Mouse (Mus musculus): ENCODE data around the gene Scn8a.

Scn8a gene

DNA sequence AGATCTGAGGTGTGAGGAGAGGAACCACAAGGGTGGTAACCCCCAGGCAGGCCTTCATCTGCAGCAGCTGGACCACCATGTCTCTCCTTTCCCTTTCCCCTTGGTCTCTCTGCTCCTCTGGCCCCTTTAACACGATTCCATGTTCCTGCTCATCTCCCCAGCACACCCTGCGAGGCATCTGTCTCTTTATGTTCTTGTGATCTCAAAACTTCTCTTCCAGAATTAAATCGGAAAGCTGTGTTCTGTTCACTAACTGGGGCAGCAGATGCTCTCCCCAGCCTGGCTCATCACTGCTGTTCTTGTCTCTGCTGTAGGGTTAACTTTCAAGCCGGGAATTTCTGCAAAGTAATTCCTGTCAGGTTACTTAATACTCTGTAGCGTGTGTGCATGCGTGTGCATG lies 91.3 kb downstream of the Scn8a start:
- peak in 1 of 2 experiments; percentile 3 for DNase-seq

DNA sequence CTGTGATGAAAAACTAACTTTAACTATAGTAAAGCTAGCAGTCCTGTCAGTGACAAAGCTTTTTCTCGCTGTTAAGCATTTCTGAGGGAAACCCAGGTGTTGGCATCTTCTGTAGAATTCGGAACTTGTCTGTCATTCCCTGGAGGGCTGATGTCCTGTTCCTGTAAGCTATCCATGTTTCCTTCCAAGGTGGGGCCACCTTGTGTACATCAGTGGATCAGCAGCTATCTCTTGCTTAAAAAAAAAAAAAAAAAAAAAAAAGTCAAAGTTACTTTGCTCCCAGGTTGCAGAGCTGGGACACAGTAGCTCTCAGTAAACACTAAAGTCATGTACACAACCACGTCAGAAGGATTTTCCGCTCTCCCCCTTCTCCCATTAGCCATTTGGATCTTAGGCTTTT lies 91.9 kb downstream of the Scn8a start:
- DNase-seq: no peak

DNA sequence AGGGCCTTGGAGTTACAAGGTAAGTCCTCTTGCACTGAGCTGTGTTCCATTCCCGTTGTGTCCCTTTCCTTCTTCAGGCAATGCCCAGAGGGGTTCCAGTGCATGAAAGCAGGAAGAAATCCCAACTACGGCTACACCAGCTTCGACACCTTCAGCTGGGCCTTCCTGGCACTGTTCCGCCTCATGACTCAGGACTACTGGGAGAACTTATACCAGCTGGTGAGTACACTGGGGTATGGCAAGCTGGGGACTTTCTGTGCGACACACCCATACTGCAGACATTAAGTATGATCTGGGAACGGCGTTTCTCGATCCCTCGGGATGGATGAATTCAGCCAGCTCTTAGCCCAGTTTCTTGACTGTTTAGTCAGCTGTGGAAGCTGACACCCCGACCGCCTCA lies 101.8 kb downstream of the Scn8a start:
- no peak for DNase-seq

DNA sequence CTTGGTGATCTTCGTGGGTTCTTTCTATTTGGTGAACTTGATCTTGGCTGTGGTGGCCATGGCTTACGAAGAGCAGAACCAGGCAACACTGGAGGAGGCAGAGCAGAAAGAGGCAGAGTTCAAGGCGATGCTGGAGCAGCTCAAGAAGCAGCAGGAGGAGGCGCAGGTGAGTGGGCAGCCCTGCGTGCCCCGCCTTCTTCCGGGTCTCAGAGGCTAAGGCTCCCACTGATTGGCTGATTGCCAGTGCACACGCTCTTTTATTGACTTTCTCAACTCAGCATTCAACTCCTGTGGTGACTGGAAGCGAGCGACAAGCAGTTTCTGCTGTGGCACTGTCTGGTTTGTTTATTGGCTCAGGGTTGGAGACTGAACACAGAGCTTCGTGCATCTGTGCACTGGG lies 103.1 kb downstream of the Scn8a start:
- peak; percentile 18 to 36 for DNase-seq

DNA sequence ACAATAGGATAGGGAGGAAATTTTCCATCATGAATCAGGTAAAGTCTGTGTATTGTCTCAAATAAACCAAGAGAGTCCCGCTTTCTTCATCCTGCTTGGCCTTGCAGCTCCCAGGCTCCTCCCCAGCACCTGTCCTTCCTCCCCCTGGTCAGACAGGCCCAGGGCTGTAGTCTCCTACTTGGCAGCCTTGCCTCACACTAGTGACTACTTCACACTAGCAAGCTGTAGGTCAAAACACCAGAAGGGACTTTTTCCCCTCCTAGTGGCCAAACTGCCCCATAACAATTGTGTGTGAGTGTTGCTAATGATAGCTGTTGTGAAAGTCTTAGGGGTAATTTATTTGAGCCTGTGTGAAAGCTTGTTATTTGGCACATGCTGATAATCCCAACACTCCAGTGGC lies 105.0 kb downstream of the Scn8a start:
- DNase-seq: peak in 1 of 2 experiments; percentile 13

DNA sequence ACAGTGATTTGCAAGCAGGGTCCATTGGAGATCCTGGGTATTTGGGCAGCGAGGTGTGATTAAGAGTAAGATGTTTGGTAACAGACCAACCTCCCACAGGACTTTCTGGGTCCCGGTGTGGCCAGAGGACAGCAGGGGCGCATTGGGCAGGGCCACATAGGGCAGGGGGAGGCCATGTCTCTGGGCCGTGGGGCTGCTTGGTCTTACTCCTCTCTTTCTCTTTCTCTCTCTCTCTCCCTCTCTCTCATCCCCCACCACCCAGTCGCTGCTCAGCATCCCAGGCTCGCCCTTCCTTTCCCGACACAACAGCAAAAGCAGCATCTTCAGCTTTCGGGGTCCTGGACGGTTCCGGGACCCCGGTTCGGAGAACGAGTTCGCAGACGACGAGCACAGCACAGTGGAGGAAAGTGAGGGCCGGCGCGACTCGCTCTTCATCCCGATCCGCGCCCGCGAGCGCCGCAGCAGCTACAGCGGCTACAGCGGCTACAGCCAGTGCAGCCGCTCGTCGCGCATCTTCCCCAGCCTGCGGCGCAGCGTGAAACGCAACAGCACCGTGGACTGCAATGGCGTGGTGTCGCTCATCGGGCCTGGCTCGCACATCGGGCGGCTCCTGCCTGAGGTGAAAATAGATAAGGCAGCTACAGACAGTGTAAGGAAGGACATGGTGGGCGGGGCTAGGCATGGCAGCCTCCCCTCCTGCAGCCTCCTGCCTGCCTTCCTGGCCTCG lies 113.9 kb downstream of the Scn8a start:
- DNase-seq: peak; percentile 34 to 49

DNA sequence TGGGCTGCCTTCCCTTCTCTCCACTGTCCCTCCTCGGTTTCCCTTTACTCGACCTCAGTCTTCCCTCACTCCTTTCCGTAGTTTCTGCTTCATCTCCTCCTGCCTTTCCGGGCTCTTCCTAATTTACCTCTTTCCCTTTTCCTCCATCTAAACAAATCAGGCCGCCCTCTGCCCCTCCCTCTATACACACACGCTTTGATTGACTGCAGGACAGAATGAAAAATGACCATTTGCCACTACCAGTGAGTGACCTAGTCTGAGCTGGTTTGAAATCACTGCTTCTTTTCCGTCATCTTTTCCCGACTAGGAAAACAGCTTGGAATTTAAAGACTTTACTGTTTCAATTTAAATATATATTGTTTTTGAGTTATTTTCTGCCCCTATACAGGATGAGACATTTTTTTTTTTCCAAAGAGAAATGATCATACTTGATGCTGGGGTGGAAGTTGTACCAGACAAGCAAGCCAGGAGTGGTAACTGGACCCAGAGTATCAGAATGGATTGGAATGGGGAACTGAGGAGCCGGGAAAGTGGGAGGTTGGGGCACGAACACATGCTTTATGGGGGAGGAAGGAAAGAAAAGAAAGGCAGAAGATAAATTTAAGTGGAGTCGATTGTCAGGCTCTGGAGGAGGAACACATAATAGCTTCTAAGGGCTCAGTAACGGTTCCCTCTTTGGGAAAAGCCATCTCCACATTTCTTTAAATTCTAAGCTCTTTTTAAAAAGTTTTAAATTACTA lies 114.7 kb downstream of the Scn8a start:
- DNase-seq: no peak

DNA sequence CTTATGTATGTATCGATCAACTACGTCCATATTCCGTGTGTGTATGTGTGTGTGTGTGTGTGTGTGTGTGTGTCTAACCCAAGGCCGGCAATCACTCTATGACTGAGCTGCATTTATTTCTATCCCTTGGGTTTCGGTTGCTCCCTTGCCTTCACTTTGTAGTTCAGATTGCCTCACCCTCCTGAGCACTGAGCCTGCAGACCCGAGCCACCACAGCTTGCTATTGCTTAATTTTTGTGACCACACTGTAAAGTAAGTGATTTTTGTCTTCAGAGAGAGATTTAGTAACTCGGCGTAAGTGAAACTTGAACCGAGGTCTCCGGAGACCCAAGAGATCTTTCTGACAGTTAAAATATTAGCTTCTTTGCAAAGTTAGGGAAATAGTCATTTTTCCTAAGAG lies 116.8 kb downstream of the Scn8a start:
- DNase-seq: no peak

DNA sequence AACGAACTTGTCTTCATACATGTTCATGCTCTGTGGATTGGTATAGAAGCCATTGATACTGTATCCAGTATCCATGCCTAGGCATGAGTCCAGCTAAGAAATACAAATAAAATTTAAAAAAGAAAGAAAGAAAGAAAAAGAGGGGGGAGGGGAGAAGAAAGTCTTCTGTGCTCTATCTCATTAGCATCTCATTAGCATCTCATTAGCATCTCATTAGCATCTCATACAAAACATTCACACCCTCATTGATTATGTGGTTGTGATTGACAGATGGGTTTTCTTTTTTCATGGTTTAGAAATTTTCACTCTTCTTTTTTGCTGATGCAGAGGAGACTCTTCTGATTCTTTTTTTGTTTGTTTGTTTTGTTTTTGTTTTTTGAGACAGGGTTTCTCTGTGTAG lies 117.4 kb downstream of the Scn8a start:
- no peak for DNase-seq

DNA sequence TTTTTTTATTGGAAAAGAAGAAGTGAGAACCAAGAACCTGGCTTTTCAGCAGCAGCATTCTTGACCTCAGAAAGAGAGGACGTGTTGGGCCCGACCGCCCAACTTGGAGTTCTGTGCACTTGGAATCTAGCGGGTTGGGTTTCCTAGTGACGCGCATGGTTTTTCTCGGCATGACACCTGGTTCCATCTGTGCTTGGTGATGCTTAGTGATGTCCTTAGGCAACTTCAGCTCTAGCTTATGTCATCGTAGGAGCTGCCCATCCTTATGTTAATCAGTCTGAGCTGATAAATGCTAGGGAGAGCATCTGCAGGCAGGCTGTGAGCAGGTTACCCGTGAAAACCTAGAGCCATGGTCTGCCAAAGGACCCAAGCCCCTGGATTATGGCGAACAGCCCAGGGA lies 120.6 kb downstream of the Scn8a start:
- no peak for DNase-seq

DNA sequence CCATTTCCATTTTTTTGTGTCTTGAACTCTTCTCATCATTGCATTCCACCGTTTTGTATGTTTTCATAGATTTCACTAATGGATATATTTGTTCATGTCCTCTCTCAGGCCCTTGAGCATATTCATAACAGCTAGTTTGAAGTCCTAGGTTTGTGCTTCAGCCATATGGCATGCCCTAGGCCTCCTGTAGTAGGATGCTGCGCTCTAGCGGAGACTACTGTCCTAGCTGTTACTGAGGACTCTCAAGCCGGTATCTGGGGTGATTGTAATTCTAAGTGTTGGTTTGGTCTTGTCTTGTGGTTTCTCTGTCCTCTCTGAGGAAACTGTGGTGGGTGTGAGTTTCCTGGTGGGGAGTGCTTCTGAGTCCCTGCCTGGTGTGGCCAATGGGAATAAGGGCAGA lies 127.4 kb downstream of the Scn8a start:
- DNase-seq: peak in 1 of 2 experiments; percentile 48

DNA sequence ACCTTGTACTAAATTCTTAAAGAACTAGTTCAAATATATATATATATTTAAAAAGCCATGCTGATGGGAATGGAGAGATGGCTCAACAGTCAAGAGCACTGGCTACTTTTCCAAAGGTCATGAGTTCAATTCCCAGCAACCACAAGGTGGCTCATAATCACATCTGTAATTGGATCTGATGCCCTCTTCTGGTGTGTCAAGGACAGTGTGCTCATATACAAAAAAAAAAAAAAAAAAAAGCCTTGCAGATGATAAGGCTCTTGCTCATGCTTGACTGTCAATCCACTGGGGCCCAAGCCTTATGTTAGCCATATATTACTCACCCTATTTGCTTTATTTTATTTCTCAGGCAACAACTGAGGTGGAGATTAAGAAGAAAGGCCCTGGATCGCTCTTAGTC lies 132.0 kb downstream of the Scn8a start:
- no peak for DNase-seq

DNA sequence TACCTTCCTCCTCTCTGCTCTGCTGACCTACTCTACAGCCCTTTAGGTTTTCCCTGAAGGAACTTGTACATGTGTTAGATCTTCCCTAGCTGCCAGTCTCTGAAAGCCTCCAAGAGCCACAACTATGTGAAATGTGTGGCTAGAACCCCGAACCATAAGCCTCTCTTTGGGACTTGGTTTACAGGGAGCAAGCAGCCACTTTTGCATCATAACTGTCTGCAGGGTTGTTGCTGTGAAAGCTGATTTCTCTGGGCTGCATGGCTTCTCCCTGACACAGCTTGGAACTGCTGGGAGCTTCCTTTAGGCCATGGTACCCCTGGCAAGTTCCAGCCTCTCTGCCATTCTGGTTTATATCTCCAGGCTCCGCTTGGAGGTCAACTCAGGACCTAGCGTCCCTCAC lies 132.8 kb downstream of the Scn8a start:
- DNase-seq: no peak

DNA sequence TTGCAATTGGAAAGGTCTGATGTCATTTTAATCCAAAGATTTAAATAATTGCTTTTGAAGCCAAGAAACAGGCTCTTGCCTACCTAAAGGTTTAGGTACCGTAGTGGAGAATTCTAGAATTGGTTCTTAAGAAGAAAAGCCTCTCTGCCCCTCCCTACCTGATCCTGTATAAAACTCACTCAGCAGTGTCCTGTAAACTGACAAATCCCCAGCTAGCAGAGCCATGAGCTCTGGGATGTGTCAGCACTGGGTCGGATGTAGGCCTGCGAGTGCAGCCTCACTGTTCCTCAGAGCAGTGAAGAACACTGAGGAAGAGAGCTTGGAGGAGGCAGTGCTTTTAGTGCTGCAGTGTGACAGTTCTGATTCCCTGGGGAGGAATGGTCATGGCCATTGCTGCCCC lies 134.9 kb downstream of the Scn8a start:
- DNase-seq: no peak

DNA sequence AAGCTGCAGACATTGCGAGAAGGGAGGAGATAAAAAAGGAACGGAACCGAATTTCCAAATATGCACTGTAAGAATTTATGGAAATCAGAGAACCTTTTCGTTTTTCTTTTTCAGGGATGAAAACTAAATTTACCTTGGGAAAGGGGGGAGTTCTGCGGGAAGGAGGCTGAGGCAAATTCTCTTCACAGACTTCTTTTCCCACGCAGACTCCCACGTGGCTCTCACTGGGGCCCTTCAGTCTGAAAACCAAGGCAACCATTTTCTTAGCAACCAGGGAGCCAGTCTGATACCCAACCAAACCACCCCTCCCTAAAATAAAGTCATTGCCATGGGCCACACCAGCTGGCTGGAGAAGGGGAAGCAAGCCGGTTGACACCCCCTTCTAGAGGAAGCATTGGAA lies 136.1 kb downstream of the Scn8a start:
- DNase-seq: no peak

DNA sequence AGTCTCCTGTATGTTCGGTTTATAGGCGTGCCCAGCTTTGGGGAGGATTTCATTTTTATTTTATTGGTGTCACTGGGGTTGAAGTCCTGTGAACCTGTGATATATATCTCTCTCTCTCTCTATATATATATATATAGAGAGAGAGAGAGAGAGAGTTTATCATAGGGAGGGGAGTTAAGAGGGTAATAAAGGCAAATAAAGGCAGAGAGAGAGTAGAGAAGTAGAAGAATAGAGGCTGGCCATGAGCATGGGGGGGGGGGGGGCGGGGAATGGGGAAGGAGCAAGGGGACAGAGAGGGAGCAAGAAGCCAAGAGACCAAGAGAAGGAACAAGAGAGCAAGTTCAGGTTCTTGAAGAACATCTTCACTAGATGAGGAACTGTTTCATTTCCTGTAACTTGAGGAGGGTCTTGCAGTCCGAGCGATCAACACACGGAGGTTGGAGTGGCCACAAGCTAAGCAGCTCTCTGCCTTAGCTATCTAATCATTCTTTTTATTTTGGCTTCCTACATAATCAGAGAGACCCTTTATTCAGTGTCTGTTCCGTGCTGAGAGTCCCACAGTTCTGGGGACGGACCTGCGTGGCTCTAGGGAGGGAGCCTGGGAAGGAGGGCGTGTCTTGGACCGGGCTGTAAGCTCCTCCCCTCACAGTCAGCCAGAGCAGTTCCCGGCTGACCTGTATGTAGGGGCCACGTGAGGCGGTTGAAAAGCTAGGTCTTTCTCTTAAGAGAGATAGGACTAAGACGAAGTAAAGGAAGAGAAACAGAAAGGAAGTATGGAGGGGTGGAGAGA lies 136.8 kb downstream of the Scn8a start:
- DNase-seq: peak in 1 of 2 experiments; percentile 28

DNA sequence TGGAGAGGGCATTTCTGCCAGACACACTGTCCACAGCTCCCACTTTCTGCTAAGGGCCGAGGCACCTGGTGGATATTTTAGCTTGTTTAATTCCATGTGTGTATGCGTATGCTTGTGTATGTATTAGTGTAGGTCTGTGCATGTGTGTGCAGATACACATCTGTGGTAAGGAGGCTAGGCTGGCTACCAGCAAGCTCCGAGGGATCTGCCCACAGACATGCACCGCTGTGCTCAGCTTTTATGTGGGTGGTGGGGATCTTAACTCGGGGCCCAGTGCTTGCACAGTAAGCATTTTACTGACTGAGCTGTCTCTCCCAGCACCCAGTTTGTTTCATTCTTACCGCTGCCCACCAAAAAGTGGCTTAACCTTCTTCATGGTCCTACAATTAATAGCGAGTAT lies 137.6 kb downstream of the Scn8a start:
- no peak for DNase-seq

DNA sequence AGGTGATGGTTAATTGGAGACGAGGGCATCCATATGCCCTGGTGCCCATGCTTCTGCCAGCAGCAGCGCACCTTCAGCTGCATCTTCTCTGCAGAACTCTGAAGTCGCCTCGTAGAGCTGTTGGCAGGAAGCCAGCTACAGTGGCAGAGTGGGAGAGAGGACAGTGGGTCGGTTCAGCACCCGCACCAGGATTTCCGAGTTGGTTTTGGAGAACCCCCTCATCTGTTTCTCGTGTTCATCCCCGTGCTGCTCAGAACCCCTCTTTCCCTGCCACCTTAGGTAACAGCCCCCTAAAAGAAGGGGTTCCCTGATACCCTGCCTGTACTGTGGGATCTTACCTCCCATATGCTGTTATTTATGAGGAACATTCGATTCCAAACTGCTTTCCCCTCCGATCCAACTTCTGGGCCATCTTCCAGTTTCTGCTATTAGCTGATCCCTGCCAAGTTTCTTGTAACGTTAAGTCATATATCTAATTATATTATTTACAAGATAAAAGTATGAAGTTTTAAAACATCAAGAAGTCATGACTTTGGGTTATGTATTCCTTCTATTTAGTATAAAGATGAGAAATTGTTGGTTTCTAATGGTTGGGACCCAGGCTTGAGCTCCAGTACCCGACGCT lies 138.8 kb downstream of the Scn8a start:
- DNase-seq: no peak

DNA sequence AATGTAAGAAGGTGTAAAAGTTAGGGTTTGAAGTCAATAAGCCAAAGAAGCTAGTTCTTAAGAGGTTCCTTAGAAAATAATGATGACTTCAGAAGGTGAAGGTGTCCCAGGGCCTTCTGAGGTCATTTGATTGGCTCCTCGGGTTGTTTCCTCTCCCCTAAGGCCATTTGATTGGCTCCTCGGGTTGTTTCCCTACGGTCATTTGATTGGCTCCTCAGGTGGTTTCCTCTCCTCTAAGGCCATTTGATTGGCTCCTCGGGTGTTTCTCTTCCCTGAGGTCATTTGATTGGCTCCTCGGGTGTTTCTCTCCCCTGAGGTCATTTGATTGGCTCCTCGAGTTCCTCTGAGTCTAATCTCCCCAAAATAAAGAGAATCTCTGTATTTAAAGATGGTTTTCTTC lies 141.7 kb downstream of the Scn8a start:
- no peak for DNase-seq

DNA sequence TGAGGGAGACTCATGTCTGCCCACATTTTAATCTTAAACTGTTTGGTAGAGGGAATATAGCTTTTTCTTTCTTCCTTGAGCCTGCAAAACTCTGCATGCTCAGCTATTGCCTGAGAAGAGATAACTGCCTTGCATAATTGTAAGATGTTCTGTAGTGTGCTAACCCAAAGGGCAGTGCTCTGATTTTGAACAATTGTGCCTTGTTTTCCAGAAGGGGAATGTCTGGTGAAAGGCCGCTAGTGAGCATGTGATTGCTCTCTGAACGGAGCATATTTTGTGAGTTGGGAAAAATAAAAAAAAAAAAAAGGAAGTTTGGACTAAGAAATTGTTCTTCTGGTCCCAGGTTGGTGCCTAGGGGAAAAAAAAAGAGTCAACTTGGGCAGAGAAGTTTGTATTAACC lies 159.3 kb downstream of the Scn8a start:
- no peak for DNase-seq

DNA sequence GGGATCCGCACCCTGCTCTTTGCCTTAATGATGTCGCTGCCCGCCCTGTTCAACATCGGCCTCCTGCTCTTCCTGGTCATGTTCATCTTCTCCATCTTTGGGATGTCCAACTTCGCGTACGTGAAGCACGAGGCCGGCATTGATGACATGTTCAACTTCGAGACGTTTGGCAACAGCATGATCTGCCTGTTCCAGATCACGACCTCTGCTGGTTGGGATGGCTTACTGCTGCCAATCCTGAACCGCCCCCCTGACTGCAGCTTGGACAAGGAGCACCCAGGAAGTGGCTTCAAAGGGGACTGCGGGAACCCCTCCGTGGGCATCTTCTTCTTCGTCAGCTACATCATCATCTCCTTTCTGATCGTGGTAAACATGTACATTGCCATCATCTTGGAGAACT lies 170.0 kb downstream of the Scn8a start:
- DNase-seq: peak; percentile 27 to 38

DNA sequence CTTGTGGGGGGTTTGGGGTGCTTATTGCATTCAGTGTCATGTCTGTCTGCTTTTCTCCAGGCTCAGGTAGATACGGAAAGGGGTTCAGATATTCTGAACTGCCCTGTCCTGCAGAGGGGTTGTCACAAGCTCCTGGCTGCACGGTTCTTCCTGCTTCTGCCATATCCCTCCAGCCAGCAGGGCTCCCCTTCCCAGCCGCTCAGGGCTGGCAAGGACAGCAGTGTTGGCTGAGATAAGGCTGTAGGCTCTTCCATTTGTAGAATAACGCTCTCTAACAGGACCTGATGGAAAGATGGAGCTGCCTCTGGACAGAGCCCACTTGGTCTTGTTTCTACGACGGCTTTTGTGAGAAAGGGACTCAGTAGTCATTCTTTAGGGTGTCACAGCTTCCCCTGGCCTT lies 172.3 kb downstream of the Scn8a start:
- DNase-seq: no peak

DNA sequence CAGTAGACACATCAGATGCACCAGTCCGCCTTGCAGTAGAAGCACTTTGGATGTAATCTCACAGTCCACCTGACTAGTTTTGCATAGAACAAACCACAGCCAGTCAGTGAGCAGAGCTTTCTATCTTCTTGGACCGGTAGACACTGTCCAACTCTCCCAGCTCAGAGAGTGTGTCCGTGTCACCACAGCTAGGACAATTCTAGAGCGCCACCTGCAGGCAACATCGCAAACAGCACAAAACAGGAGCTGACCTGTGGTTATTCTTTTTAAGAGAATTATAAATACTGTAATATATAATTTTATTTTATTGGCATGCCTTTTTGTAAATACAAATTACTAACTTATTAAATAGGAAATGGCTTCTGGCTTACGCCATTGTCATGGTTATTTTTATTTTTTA lies 173.0 kb downstream of the Scn8a start:
- DNase-seq: peak; percentile 53 to 72
